Mouse (Mus musculus) lung, postnatal 0 days (tissue): ENCODE measurements at regions not wholly inside any gene's neighbourhood (a gene's known extent, or its start where the extent isn't known, plus 50 kb on each side); places are given as distances from the start of the nearest gene placed in this dataset.

Experiments
- ATAC-seq: fragments of 200-750 bp; cut with Nextera tagmentation; 2 replicates; pipeline ENCODE4 v1.8.0; 2017; ENCODE audit warnings: moderate library complexity
- DNase-seq: peaks from one replicate; pipeline ENCODE4 v3.0.0-alpha.2; 2016; ENCODE audit warnings: low spot score
- H3K27ac ChIP-seq: fragments of 300-500 bp; sonication (generic); 2 replicates; pipeline ENCODE4 v1.5.1; 2014; ENCODE audit warnings: antibody characterized with exemption, mild to moderate bottlenecking, low read length, mixed read lengths
- H3K27me3 ChIP-seq: fragments of 300-500 bp; sonication (generic); replicated peaks from 2 replicates; pipeline ENCODE4 v1.6.1; 2014; ENCODE audit warnings: low read length, mixed read lengths; ENCODE audit not compliant: insufficient read depth
- H3K36me3 ChIP-seq: fragments of 300-500 bp; sonication (generic); 2 replicates; pipeline ENCODE4 v1.6.1; 2014; ENCODE audit warnings: low read length, mixed read lengths; ENCODE audit not compliant: insufficient read depth
- H3K4me1 ChIP-seq: fragments of 300-500 bp; sonication (generic); 2 replicates; pipeline ENCODE4 v1.6.1; 2014; ENCODE audit warnings: antibody characterized with exemption, low read depth, low read length, mixed read lengths; ENCODE audit not compliant: insufficient read depth
- H3K4me2 ChIP-seq: fragments of 300-500 bp; sonication (generic); replicated peaks from 2 replicates; pipeline ENCODE4 v1.6.1; 2014; ENCODE audit warnings: low read depth, mild to moderate bottlenecking, low read length, moderate library complexity, mixed read lengths
- H3K4me3 ChIP-seq: fragments of 300-500 bp; sonication (generic); 2 replicates; pipeline ENCODE4 v1.5.1; 2014; ENCODE audit warnings: low read depth, low read length
- H3K9ac ChIP-seq: fragments of 300-500 bp; sonication (generic); replicated peaks from 2 replicates; pipeline ENCODE4 v1.6.1; 2014; ENCODE audit warnings: low read depth, mild to moderate bottlenecking
- H3K9me3 ChIP-seq: fragments of 300-500 bp; sonication (generic); 2 replicates; pipeline ENCODE4 v1.6.1; 2016; ENCODE audit warnings: low read length, mixed read lengths
- CTCF ChIP-seq: IDR thresholded peaks from 2 replicates; pipeline ENCODE4 v1.5.1; 2016; ENCODE audit warnings: antibody characterized with exemption, mild to moderate bottlenecking
- EP300 ChIP-seq: IDR thresholded peaks from 2 replicates; pipeline ENCODE4 v1.6.1; 2016; ENCODE audit warnings: antibody characterized with exemption, mild to moderate bottlenecking, control low read depth
- WGBS: fragments of 180-500 bp; shearing (Covaris S2); extraction: QIAGEN DNeasy Blood & Tissue Kit; methylation state at CpG from one replicate; pipeline ENCODE4 v1.1.7; 2014; 5-methylcytosine and 5-hydroxymethylcytosine counted together

DNA sequence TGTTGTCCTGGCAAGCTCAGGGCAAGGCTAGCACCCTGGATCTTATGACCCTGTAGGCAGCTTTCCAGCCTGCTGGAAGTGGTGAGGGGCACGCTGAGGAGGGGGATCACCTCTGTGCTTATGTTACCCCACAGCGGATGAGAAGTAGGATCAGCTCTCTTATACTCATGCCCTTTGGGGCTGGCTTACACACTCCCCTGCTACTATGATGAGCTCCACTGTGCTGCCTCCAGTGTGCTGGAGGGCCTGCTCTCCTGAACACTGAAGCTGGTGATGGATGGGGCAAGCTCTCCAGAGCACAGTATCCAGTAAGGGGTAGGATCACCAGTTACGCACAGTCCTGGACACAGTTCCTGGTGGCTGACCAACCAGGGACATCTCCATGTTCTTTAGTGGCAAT lies 118.3 kb upstream of the Syt1 start:
- no peaks in the 10 kb centered on the region for H3K27me3 ChIP-seq
- no peak overlapping the region for H3K4me2 ChIP-seq
- H3K36me3 ChIP-seq: no peaks in the 10 kb centered on the region
- ATAC-seq (no peak), DNase-seq (no peak)
- WGBS: 86% methylated on average over 3 of the region's 3 CpGs
- no peaks in the 10 kb centered on the region for H3K4me1 ChIP-seq
- H3K9ac ChIP-seq: no peak overlapping the region
- TF ChIP-seq CTCF (no peak), EP300 (no peak)
- no peak overlapping the region for H3K27ac ChIP-seq
- no peak overlapping the region for H3K4me3 ChIP-seq
- no peaks in the 10 kb centered on the region for H3K9me3 ChIP-seq

DNA sequence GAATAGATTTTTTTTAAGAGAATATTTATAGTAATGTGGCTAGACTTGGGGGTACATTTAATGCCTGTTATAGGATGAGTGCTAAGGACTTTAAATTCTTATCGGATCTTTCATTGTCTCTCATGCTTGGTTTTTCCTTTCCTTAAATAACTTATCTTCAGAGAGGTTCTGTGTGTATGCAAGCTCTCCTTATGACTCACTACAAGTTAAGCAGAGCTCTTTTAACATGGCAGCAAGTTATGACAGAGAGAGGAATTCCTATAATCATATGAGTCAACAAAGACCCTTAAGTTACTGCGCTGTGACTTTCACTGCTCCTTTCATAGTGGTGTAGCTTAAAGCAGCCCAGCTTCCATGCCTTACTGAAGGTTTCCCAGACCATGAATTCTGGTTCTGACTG lies 115.9 kb upstream of the Syt1 start:
- 66% methylated on average over 2 of the region's 2 CpGs for WGBS
- no peak overlapping the region for H3K9ac ChIP-seq
- H3K9me3 ChIP-seq: no peaks in the 10 kb centered on the region
- ATAC-seq: no peak
- H3K4me1 ChIP-seq: no peaks in the 10 kb centered on the region
- H3K4me3 ChIP-seq: no peak overlapping the region
- H3K36me3 ChIP-seq: no peaks in the 10 kb centered on the region
- H3K27me3 ChIP-seq: no peaks in the 10 kb centered on the region
- TF ChIP-seq EP300 (no peak), CTCF (no peak)
- no peak overlapping the region for H3K4me2 ChIP-seq
- no peak for DNase-seq
- no peak overlapping the region for H3K27ac ChIP-seq

DNA sequence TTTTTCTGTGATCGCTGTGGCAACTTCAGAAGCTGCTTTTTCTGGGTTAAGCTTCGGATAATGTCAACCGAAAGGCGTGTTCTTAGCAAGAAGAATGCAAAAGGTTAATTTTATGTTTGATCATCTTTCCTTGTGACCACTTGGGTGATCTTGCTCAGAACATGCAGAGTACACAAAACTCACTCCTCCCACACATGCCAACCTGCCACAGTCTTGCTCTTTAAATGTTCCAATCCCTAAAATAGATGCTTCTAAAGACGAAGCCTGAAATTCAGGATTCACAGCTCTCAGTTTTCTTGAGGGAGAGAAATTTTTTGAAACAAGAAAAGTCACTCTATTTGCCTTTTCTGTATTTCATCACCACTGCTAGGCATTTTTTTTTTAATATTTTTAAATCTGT lies 106.4 kb upstream of the Syt1 start:
- H3K9ac ChIP-seq: no peak overlapping the region
- no peaks in the 10 kb centered on the region for H3K27me3 ChIP-seq
- H3K9me3 ChIP-seq: no peaks in the 10 kb centered on the region
- no peak overlapping the region for H3K27ac ChIP-seq
- no peak for DNase-seq
- 69% methylated on average over 5 of the region's 5 CpGs for WGBS
- no peak overlapping the region for H3K4me2 ChIP-seq
- no peaks in the 10 kb centered on the region for H3K4me1 ChIP-seq
- no peaks in the 10 kb centered on the region for H3K36me3 ChIP-seq
- ATAC-seq: no peak
- no peak for TF ChIP-seq EP300
- TF ChIP-seq CTCF: no peak
- H3K4me3 ChIP-seq: no peak overlapping the region

DNA sequence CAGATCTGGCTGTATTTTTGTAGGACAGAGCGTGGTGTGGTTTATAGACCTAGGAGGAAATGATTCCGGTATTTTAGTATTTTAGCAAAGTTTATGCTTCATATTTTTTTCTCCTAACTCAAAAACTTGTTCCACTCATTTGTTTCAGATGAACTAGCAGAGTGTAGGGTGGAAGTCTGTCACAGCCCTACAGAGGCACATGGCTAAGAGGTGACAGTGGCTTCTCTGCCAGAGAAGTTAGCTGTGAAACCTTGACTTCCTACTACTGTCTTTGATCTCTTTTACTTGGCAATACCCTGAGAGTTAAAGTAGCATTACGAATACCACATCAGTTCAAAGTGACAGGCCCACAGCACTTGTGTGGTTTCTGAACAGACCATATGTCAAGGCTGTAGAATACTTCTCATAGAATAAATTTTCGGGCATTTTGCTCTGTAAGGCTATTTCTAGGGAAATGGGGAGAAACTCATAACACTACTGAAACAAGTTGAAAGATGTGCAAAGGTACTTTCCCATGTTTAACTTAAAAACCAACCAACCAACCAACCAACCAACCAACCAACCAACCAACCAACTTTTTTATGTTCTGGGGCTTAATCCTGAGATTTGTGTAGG lies 104.3 kb upstream of the Syt1 start:
- TF ChIP-seq CTCF (no peak), EP300 (no peak)
- Histone ChIP-seq H3K4me3 (no peak overlapping the region), H3K36me3 (no peaks in the 10 kb centered on the region), H3K27ac (no peak overlapping the region), H3K9me3 (no peaks in the 10 kb centered on the region), H3K4me1 (no peaks in the 10 kb centered on the region), H3K4me2 (no peak overlapping the region), H3K27me3 (no peaks in the 10 kb centered on the region), H3K9ac (no peak overlapping the region)
- ATAC-seq: no peak
- no peak for DNase-seq
- 74% methylated on average over 4 of the region's 4 CpGs for WGBS

DNA sequence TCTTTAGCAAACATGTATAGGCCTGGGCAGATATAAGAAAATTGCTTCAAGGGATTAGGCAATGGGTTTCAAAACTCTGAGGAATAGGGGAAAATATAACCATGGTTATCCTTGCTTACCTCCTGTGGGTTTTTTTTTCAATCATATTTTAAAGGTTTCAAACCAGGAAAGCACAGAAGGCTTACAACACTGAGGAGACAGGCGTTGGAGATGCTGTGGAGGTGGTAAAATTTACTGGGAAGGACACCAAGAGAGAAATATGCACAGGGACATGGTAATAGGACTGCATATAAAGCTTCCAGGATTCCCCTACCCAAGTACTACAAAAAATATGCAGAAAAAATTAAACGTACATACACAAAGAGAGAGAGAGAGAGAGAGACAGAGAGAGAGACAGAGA lies 95.0 kb upstream of the Syt1 start:
- no peak overlapping the region for H3K9ac ChIP-seq

DNA sequence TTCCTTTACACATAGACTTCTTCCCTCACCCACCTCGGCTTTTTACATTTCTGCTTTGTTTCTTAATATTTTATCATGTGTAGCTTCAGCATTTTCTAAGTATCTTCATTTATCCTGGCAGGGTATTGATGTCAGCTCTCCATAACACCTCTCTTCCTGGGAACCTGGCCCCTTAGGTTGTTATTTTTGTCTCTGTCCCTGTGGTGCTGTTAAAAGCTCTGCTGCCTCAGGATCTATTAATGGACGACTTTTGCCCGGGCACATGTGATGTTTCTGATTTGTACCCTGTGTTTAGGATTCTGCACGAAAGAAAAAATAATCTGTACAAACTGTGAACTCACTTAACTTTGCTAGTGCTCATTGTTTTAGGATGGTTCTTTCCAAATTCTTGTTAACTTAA lies 81.4 kb upstream of the Syt1 start:
- Histone ChIP-seq H3K9me3 (no peaks in the 10 kb centered on the region), H3K4me1 (no peaks in the 10 kb centered on the region), H3K27me3 (no peaks in the 10 kb centered on the region), H3K27ac (no peak overlapping the region), H3K4me3 (no peak overlapping the region), H3K9ac (no peak overlapping the region), H3K36me3 (no peaks in the 10 kb centered on the region), H3K4me2 (no peak overlapping the region)
- DNase-seq (no peak), ATAC-seq (no peak)
- 65% methylated on average over 4 of the region's 4 CpGs for WGBS
- TF ChIP-seq CTCF: no peak
- no peak for TF ChIP-seq EP300

More for the DNA sequence above, 95.0 kb upstream of the Syt1 start:
- Histone ChIP-seq H3K27ac (no peak overlapping the region), H3K4me2 (no peak overlapping the region), H3K4me1 (no peaks in the 10 kb centered on the region), H3K4me3 (no peak overlapping the region), H3K9me3 (no peaks in the 10 kb centered on the region), H3K27me3 (no peaks in the 10 kb centered on the region), H3K36me3 (no peaks in the 10 kb centered on the region)
- WGBS: 71% methylated on average over 2 of the region's 2 CpGs
- ATAC-seq (no peak), DNase-seq (no peak)
- no peak for TF ChIP-seq EP300
- no peak for TF ChIP-seq CTCF

DNA sequence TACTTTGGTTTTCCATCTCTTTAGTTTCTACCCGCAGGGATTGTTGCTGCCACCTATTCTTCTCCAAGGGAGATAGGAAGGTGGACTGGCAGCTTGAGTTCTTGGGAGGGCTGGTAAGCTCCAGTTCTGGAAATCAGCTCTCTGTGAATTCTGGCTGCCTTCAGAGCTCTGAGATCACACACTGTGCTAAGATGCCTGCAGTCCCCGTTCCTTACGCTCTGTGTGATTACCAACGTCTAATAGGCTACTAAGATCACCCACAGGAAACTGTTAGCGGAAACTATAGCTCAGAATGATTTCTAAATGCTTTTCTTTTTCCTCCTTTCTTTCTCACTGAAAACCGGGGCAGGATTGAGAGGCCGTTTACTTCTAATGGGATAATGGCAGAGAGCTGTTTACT lies 69.0 kb upstream of the Syt1 start:
- 50% methylated on average over 7 of the region's 7 CpGs for WGBS
- no peak overlapping the region for H3K4me2 ChIP-seq

More for the DNA sequence above, 69.0 kb upstream of the Syt1 start:
- TF ChIP-seq EP300 (no peak), CTCF (no peak)
- Histone ChIP-seq H3K4me1 (no peaks in the 10 kb centered on the region), H3K27me3 (no peaks in the 10 kb centered on the region), H3K9ac (no peak overlapping the region), H3K36me3 (no peaks in the 10 kb centered on the region), H3K9me3 (no peaks in the 10 kb centered on the region), H3K4me3 (no peak overlapping the region), H3K27ac (no peak overlapping the region)
- DNase-seq (no peak), ATAC-seq (no peak)
